Comparison of ENCODE assay signal across 19 mouse cellular contexts in genomic region chr2:28737112-28737511, GRCm38 (mm10). TPM values are rescaled to one million over a fixed set of nuclear protein-coding genes. Genes with fewer than 3 reads are reported as not detected.
A peak's percentile ranks its signal among the peaks of the same experiment; 100 is the strongest.
DNase-seq lines count a peak whose midpoint lies in the region; ATAC-seq lines count a peak whose summit lies in the region.
"Had no signal": no experiment of that assay in that cellular context is flagged by ENCODE, and none has a peak within 500 bp of the region (broad histone marks: within the 10 kb centered on the region; RNA-seq: fewer than 3 reads in every experiment).

No protein-coding gene starts in this region.

- H3K27me3 ChIP-seq in embryonic facial prominence, embryonic 14.5 days (replicated peaks; ENCODE audit: control insufficient read depth, insufficient read depth, low read length) = no peaks in the 10 kb centered on the region
- H3K27me3 ChIP-seq in embryonic facial prominence, embryonic 10.5 days (replicated peaks; ENCODE audit: low read depth, poor library complexity, severe bottlenecking) = peaks cover 15% of the 10 kb centered on the region; the same call in 1 of the 2 replicates
- no peaks in the 10 kb centered on the region for H3K27me3 ChIP-seq in midbrain, embryonic 14.5 days (ENCODE audit: control insufficient read depth, insufficient read depth, low read length)
- no peaks in the 10 kb centered on the region for H3K27me3 ChIP-seq in midbrain, embryonic 15.5 days (replicated peaks)
- H3K27me3 ChIP-seq: CH12.LX; midbrain, embryonic 12.5 days had no signal

- 85% methylated on average over 5 of the region's 5 CpGs for WGBS in embryonic facial prominence, embryonic 14.5 days
- WGBS in embryonic facial prominence, embryonic 10.5 days = 86% methylated on average over 5 of the region's 5 CpGs
- 80% methylated on average over 5 of the region's 5 CpGs for WGBS in midbrain, embryonic 14.5 days
- 73% methylated on average over 5 of the region's 5 CpGs for WGBS in midbrain, embryonic 15.5 days

- no peak overlapping the region for H3K4me2 ChIP-seq in embryonic facial prominence, embryonic 14.5 days (ENCODE audit: low read depth, low read length)
- H3K4me2 ChIP-seq in midbrain, embryonic 14.5 days (ENCODE audit: low read length) = no peak overlapping the region
- H3K4me2 ChIP-seq in midbrain, embryonic 15.5 days = no peak overlapping the region
- H3K4me2 ChIP-seq: forebrain, embryonic 12.5 days; limb, embryonic 13.5 days; midbrain, embryonic 12.5 days had no signal

- peak; percentile 41 for DNase-seq in adrenal gland, postnatal 10 days
- no peak for DNase-seq in adrenal gland, postnatal 4 days (ENCODE audit: low spot score in 2 of 2)
- DNase-seq in embryonic facial prominence, embryonic 14.5 days (ENCODE audit: low spot score) = peak; percentile 34
- no peak for DNase-seq in embryonic facial prominence, embryonic 10.5 days (ENCODE audit: low spot score)
- peak; percentile 53 for DNase-seq in midbrain, embryonic 14.5 days
- peak; percentile 14 for DNase-seq in NIH3T3 (ENCODE audit: low read depth)
- DNase-seq in embryo, embryonic 10 days (ENCODE audit: low spot score) = no peak
- DNase-seq: gastrocnemius, postnatal 36 days; kidney, adult 11 months; thymus, postnatal 4 days had no signal

- no peak overlapping the region for H3K4me3 ChIP-seq in embryonic facial prominence, embryonic 14.5 days (ENCODE audit: low read depth, low read length)
- no peak overlapping the region for H3K4me3 ChIP-seq in embryonic facial prominence, embryonic 10.5 days
- H3K4me3 ChIP-seq in midbrain, embryonic 14.5 days (replicated peaks; ENCODE audit: low read depth, low read length) = no peak overlapping the region
- no peak overlapping the region for H3K4me3 ChIP-seq in midbrain, embryonic 15.5 days
- H3K4me3 ChIP-seq: forebrain, embryonic 12.5 days; left cerebral cortex, adult 2 months; limb, embryonic 13.5 days; midbrain, embryonic 12.5 days had no signal

- ATAC-seq in embryonic facial prominence, embryonic 14.5 days (ENCODE audit: low read depth) = no peak
- no peak for ATAC-seq in midbrain, embryonic 14.5 days (ENCODE audit: low FRiP score, low TSS enrichment)
- ATAC-seq in midbrain, embryonic 15.5 days (replicated peaks) = no peak
- ATAC-seq: hindbrain, embryonic 16.5 days had no signal

- H3K36me3 ChIP-seq in embryonic facial prominence, embryonic 14.5 days (ENCODE audit: control insufficient read depth, insufficient read depth, low read length) = no peaks in the 10 kb centered on the region
- no peaks in the 10 kb centered on the region for H3K36me3 ChIP-seq in embryonic facial prominence, embryonic 10.5 days (replicated peaks)
- no peaks in the 10 kb centered on the region for H3K36me3 ChIP-seq in midbrain, embryonic 14.5 days (ENCODE audit: control insufficient read depth, insufficient read depth, low read length)
- no peaks in the 10 kb centered on the region for H3K36me3 ChIP-seq in midbrain, embryonic 15.5 days (replicated peaks)
- H3K36me3 ChIP-seq: forebrain, embryonic 12.5 days; limb, embryonic 13.5 days; midbrain, embryonic 12.5 days had no signal

- H3K4me1 ChIP-seq in embryonic facial prominence, embryonic 14.5 days (ENCODE audit: control insufficient read depth, insufficient read depth, low read length) = no peaks in the 10 kb centered on the region; the same call in 1 of the 2 replicates
- peaks cover 10% of the 10 kb centered on the region for H3K4me1 ChIP-seq in embryonic facial prominence, embryonic 10.5 days
- H3K4me1 ChIP-seq in midbrain, embryonic 14.5 days (ENCODE audit: control insufficient read depth, insufficient read depth, low read length) = no peaks in the 10 kb centered on the region
- peaks cover 2% of the 10 kb centered on the region; the same call in 1 of the 2 replicates for H3K4me1 ChIP-seq in midbrain, embryonic 15.5 days
- H3K4me1 ChIP-seq: forebrain, embryonic 12.5 days had no signal

- H3K27ac ChIP-seq in embryonic facial prominence, embryonic 14.5 days (replicated peaks; ENCODE audit: low read depth, low read length) = no peak overlapping the region
- H3K27ac ChIP-seq in embryonic facial prominence, embryonic 10.5 days (replicated peaks) = no peak overlapping the region
- 0 out of 2 replicates have a peak overlapping the region, but pooled peaks have one; percentile 20 for H3K27ac ChIP-seq in midbrain, embryonic 14.5 days (replicated peaks; ENCODE audit: low read depth, low read length)
- H3K27ac ChIP-seq in midbrain, embryonic 15.5 days = no peak overlapping the region
- H3K27ac ChIP-seq: forebrain, embryonic 12.5 days; kidney, postnatal 0 days; left cerebral cortex, adult 2 months; limb, embryonic 13.5 days; liver, embryonic 14.5 days; midbrain, embryonic 12.5 days had no signal

- H3K9me3 ChIP-seq in embryonic facial prominence, embryonic 14.5 days (ENCODE audit: control insufficient read depth, low read length) = no peaks in the 10 kb centered on the region
- H3K9me3 ChIP-seq in embryonic facial prominence, embryonic 10.5 days = no peaks in the 10 kb centered on the region
- H3K9me3 ChIP-seq in midbrain, embryonic 14.5 days (ENCODE audit: control insufficient read depth, low read length) = no peaks in the 10 kb centered on the region
- H3K9me3 ChIP-seq in midbrain, embryonic 15.5 days = no peaks in the 10 kb centered on the region
- H3K9me3 ChIP-seq: forebrain, embryonic 12.5 days; limb, embryonic 13.5 days; midbrain, embryonic 12.5 days had no signal

- H3K9ac ChIP-seq in embryonic facial prominence, embryonic 14.5 days (ENCODE audit: low read depth, low read length) = no peak overlapping the region
- no peak overlapping the region for H3K9ac ChIP-seq in midbrain, embryonic 14.5 days (replicated peaks; ENCODE audit: low read length)
- H3K9ac ChIP-seq in midbrain, embryonic 15.5 days = no peak overlapping the region
- H3K9ac ChIP-seq: forebrain, embryonic 12.5 days; limb, embryonic 13.5 days; liver, embryonic 14.5 days; midbrain, embryonic 12.5 days had no signal

RNA-seq across cellular contexts. Expression of gene Ak8, which starts 37.1 kb away (rescaled TPM):
- total RNA-seq in adrenal gland, postnatal 10 days (2021) = under 1 TPM; 0.18 to 0.33 TPM
- under 1 TPM; 0.45 to 0.90 TPM for total RNA-seq in adrenal gland, postnatal 4 days (2021)
- polyA plus RNA-seq in embryonic facial prominence, embryonic 14.5 days (2014; fragmentation: Nextera tagmentation; extraction: Ambion mirVana) = 1.2 and 2.0 TPM in 2 replicates
- polyA plus RNA-seq in embryonic facial prominence, embryonic 10.5 days (2016; fragmentation: Nextera tagmentation; extraction: Ambion mirVana) = 0.70 and 1.1 TPM in 2 replicates
- polyA plus RNA-seq in midbrain, embryonic 14.5 days (2014; fragmentation: Nextera tagmentation; extraction: Ambion mirVana) = 3.0 and 4.3 TPM in 2 replicates
- 4.1 and 4.4 TPM in 2 replicates for polyA plus RNA-seq in midbrain, embryonic 15.5 days (2015; fragmentation: Nextera tagmentation; extraction: Ambion mirVana)
- total RNA-seq: gastrocnemius, postnatal 36 days had no signal

RNA-seq across cellular contexts. Expression of gene Spaca9, which starts 37.6 kb away (rescaled TPM):
- 1 to 10 TPM; 1.4 to 2.1 TPM for total RNA-seq in adrenal gland, postnatal 10 days (2021)
- total RNA-seq in adrenal gland, postnatal 4 days (2021) = 1 to 10 TPM; 1.2 to 2.0 TPM
- polyA plus RNA-seq in embryonic facial prominence, embryonic 14.5 days (2014; fragmentation: Nextera tagmentation; extraction: Ambion mirVana) = 3.2 and 4.4 TPM in 2 replicates
- 2.6 and 3.2 TPM in 2 replicates for polyA plus RNA-seq in embryonic facial prominence, embryonic 10.5 days (2016; fragmentation: Nextera tagmentation; extraction: Ambion mirVana)
- polyA plus RNA-seq in midbrain, embryonic 14.5 days (2014; fragmentation: Nextera tagmentation; extraction: Ambion mirVana) = 1.1 and 1.6 TPM in 2 replicates
- polyA plus RNA-seq in midbrain, embryonic 15.5 days (2015; fragmentation: Nextera tagmentation; extraction: Ambion mirVana) = 2.2 and 2.3 TPM in 2 replicates
- total RNA-seq: gastrocnemius, postnatal 36 days; left cerebral cortex, adult 2 months had no signal

Comparison
In these comparisons a context has a peak if more than half of its experiments do, and no peak if none do; other contexts are left out.
1. DNase-seq: peak in adrenal gland, postnatal 10 days (single experiment), embryonic facial prominence, embryonic 14.5 days (single experiment), midbrain, embryonic 14.5 days (single experiment) and NIH3T3 (single experiment); none in adrenal gland, postnatal 4 days (0 of 2), embryonic facial prominence, embryonic 10.5 days (single experiment) and embryo, embryonic 10 days (single experiment).